Mouse (Mus musculus) hindbrain, embryonic 16.5 days (tissue): Measurements from ENCODE around the gene Asb1. TPM values are rescaled to one million over a fixed set of nuclear protein-coding genes. Genes with fewer than 3 reads are reported as not detected.

Source experiments
- ATAC-seq: fragments of 200-750 bp; cut with Nextera tagmentation; 2 replicates; pipeline ENCODE4 v1.8.0; 2017; ENCODE audit warnings: moderate TSS enrichment, moderate library complexity
- H3K27ac ChIP-seq: fragments of 300-500 bp; sonication (generic); 2 replicates; pipeline ENCODE4 v1.5.1; 2014; ENCODE audit warnings: low read depth, mild to moderate bottlenecking, control low read depth, low read length, moderate library complexity
- H3K27me3 ChIP-seq: fragments of 300-500 bp; sonication (generic); replicated peaks from 2 replicates; pipeline ENCODE4 v1.6.1; 2014; ENCODE audit warnings: low read length; ENCODE audit not compliant: control insufficient read depth, insufficient read depth
- H3K36me3 ChIP-seq: fragments of 300-500 bp; sonication (generic); 2 replicates; pipeline ENCODE4 v1.6.1; 2014; ENCODE audit warnings: mild to moderate bottlenecking, low read length, moderate library complexity, mixed read lengths; ENCODE audit not compliant: control insufficient read depth, insufficient read depth
- H3K4me1 ChIP-seq: fragments of 300-500 bp; sonication (generic); 2 replicates; pipeline ENCODE4 v1.6.1; 2014; ENCODE audit warnings: low read depth, low read length; ENCODE audit not compliant: control insufficient read depth, insufficient read depth
- H3K4me2 ChIP-seq: fragments of 300-500 bp; sonication (generic); 2 replicates; pipeline ENCODE4 v1.6.1; 2014; ENCODE audit warnings: mild to moderate bottlenecking, low read length, control low read depth, moderate library complexity
- H3K4me3 ChIP-seq: fragments of 300-500 bp; sonication (generic); 2 replicates; pipeline ENCODE4 v1.5.1; 2014; ENCODE audit warnings: mild to moderate bottlenecking, low read length, control low read depth, moderate library complexity
- H3K9ac ChIP-seq: fragments of 300-500 bp; sonication (generic); 2 replicates; pipeline ENCODE4 v1.6.1; 2014; ENCODE audit warnings: low read depth, mild to moderate bottlenecking, control low read depth, low read length, moderate library complexity
- H3K9me3 ChIP-seq: fragments of 300-500 bp; sonication (generic); 2 replicates; pipeline ENCODE4 v1.6.1; 2014; ENCODE audit warnings: mild to moderate bottlenecking, low read length, moderate library complexity; ENCODE audit not compliant: control insufficient read depth
- WGBS: fragments of 180-500 bp; shearing (Covaris S2); extraction: QIAGEN DNeasy Blood & Tissue Kit; methylation state at CpG from one replicate; pipeline ENCODE4 v1.1.7; 2014; 5-methylcytosine and 5-hydroxymethylcytosine counted together
- polyA plus RNA-seq: library from polyadenylated mRNA; unstranded; fragments of >200 nt; fragmentation: Nextera tagmentation; extraction: Ambion mirVana; gene quantifications from 2 replicates; pipeline ENCODE4 v1.2.1, GENCODE M21; 2015

Gene Asb1
- polyA plus RNA-seq, 1 experiment from 2014 or later, result 10.3 TPM

GRCm38 (mm10) chr1:91607141-91607540, 66.8 kb downstream of the Asb1 start:
- Histone ChIP-seq H3K4me2 (no peak overlapping the region), H3K36me3 (no peaks in the 10 kb centered on the region), H3K9ac (no peak overlapping the region), H3K27ac (no peak overlapping the region), H3K4me3 (no peak overlapping the region), H3K9me3 (no peaks in the 10 kb centered on the region), H3K27me3 (no peaks in the 10 kb centered on the region), H3K4me1 (no peaks in the 10 kb centered on the region)
- 86% methylated on average over 6 of the region's 6 CpGs for WGBS
- no peak for ATAC-seq

Other genes with a start within 250 kb of the Asb1 start
- gene Scly, start 242.2 kb upstream of the Asb1 start, polyA plus RNA-seq, result 14.7 and 15.0 TPM in 2 replicates
- gene Espnl, start 218.5 kb upstream of the Asb1 start, polyA plus RNA-seq, result 0.05 and 0.14 TPM in 2 replicates
- 0.30 and 0.54 TPM in 2 replicates for gene Klhl30, start 189.5 kb upstream of the Asb1 start, polyA plus RNA-seq
- 0.21 and 0.31 TPM in 2 replicates for gene Erfe, start 174.1 kb upstream of the Asb1 start, polyA plus RNA-seq
- 140 and 145 TPM in 2 replicates for gene Ilkap, start 141.7 kb upstream of the Asb1 start, polyA plus RNA-seq
- 138 and 150 TPM in 2 replicates for gene Hes6, start 126.5 kb upstream of the Asb1 start, polyA plus RNA-seq
- gene Per2, start 81.2 kb upstream of the Asb1 start, polyA plus RNA-seq, result 5.0 and 5.8 TPM in 2 replicates
- 10.4 TPM in 2 replicates for gene Traf3ip1, start 45.9 kb upstream of the Asb1 start, polyA plus RNA-seq